Mouse (Mus musculus): Measurements from ENCODE around the gene Coq10a. TPM values are rescaled to one million over a fixed set of nuclear protein-coding genes. Genes with fewer than 3 reads are reported as not detected.
A peak's percentile ranks its signal among the peaks of the same experiment; 100 is the strongest.

Coq10a gene
- total RNA-seq, 1 experiment from 2014 or later = 19.4 TPM

- peak; percentile 82 for ATAC-seq (replicated peaks; ENCODE audit: insufficient number of reproducible peaks, low FRiP score, low TSS enrichment, poor library complexity, severe bottlenecking)
These were observed 46.4 kb downstream of the Coq10a start, which contains the start of gene Cnpy2 for GRCm38 (mm10) chr10:128322141-128323108. Cnpy2 (plus strand) TSS chr10:128322459.

DNA sequence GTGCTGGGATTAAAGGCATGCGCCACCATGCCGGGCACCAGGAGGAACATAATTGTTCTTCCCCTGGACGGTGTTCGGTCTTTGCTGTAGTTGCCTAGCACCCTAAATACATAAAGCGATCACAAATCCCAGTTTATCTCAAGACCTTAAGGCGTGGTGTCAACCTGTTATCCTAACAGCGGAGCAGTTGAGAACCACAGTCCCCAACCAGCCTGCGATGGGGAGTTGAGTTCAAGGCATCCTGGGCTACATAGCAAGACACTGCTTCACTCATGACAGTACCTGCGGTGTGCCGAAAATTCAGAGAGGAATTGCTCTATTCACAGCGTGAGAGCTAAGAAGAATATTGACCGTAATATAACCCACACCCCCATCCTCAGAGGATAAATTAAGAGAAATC, 47.2 kb downstream of the Coq10a start:
- no peak for ATAC-seq (replicated peaks; ENCODE audit: insufficient number of reproducible peaks, low FRiP score, low TSS enrichment, poor library complexity, severe bottlenecking)

DNA sequence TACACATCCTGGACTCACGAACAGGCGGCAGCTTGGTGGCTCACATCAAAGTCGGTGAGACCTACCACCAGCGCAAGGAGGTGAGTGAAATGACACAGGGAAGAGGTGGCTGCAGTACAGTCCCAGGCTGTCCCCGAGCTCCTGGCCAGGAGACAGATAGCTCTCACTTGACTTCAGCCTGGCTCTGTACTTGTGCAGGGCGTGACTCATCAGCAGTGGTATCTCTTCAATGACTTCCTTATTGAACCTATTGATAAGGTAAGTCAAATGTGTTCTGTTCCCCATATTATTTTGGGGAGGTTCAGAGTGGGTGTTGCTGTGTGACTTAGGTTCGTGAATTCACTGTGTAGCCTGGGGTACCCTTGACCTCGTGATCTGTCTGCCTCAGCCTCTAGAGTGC, 53.2 kb downstream of the Coq10a start:
- no peak for ATAC-seq (replicated peaks; ENCODE audit: insufficient number of reproducible peaks, low FRiP score, low TSS enrichment, poor library complexity, severe bottlenecking)

Other genes with a start within 250 kb of the Coq10a start
- 2.2 to 23.9 TPM (median 6.5 TPM) in 3 replicates for gene Rbms2, start 188.7 kb downstream of the Coq10a start, total RNA-seq (2017)
- not detected in 3 replicates for gene Gls2, start 174.5 kb downstream of the Coq10a start, total RNA-seq (2017)
- gene Spryd4, start 157.2 kb downstream of the Coq10a start, total RNA-seq (2017) = 5.1 to 9.0 TPM (median 7.3 TPM) in 3 replicates
- not detected in 3 replicates for gene Mip, start 143.2 kb downstream of the Coq10a start, total RNA-seq (2017)
- gene Timeless, start 136.9 kb downstream of the Coq10a start, total RNA-seq (2017) = 6.0 to 13.5 TPM (median 9.7 TPM) in 3 replicates
- gene Apon, start 114.9 kb downstream of the Coq10a start, total RNA-seq (2017) = not detected in 3 replicates
- gene Apof, start 100.3 kb downstream of the Coq10a start, total RNA-seq (2017) = 0.39 TPM in 1 of 3 replicates, not detected in the others
- 17.5 to 30.8 TPM (median 30.3 TPM) in 3 replicates for gene Stat2, start 98.4 kb downstream of the Coq10a start, total RNA-seq (2017)
- not detected in 3 replicates for gene Il23a, start 70.2 kb downstream of the Coq10a start, total RNA-seq (2017)
- 12.1 to 21.8 TPM (median 14.6 TPM) in 3 replicates for gene Pan2, start 65.7 kb downstream of the Coq10a start, total RNA-seq (2017)
- gene Cnpy2, start 46.5 kb downstream of the Coq10a start, total RNA-seq (2017) = 31.0 to 45.3 TPM (median 42.6 TPM) in 3 replicates
- gene Cs, start 31.3 kb downstream of the Coq10a start, total RNA-seq (2017) = 72.5 to 84.0 TPM (median 77.3 TPM) in 3 replicates
- 6.5 to 18.2 TPM (median 8.3 TPM) in 3 replicates for gene Ankrd52, start 8.1 kb upstream of the Coq10a start, total RNA-seq (2017)
- not detected in 3 replicates for gene Slc39a5, start 32.2 kb upstream of the Coq10a start, total RNA-seq (2017)
- 34.6 to 49.4 TPM (median 44.2 TPM) in 3 replicates for gene Nabp2, start 42.5 kb upstream of the Coq10a start, total RNA-seq (2017)
- 16.2 to 36.8 TPM (median 28.3 TPM) in 3 replicates for gene Rnf41, start 42.7 kb upstream of the Coq10a start, total RNA-seq (2017)
- gene Smarcc2, start 90.3 kb upstream of the Coq10a start, total RNA-seq (2017) = 53.3 to 103 TPM (median 61.2 TPM) in 3 replicates
- gene Myl6, start 125.1 kb upstream of the Coq10a start, total RNA-seq (2017) = 2,131 to 2,768 TPM (median 2,315 TPM) in 3 replicates
- not detected in 3 replicates for gene Myl6b, start 129.7 kb upstream of the Coq10a start, total RNA-seq (2017)
- 135 to 345 TPM (median 157 TPM) in 3 replicates for gene Esyt1, start 156.9 kb upstream of the Coq10a start, total RNA-seq (2017)
- gene Zc3h10, start 178.8 kb upstream of the Coq10a start, total RNA-seq (2017) = 16.1 to 26.5 TPM (median 19.1 TPM) in 3 replicates
- 2,103 to 2,260 TPM (median 2,168 TPM) in 3 replicates for gene Rpl41, start 180.3 kb upstream of the Coq10a start, total RNA-seq (2017)
- 37.2 to 74.1 TPM (median 47.8 TPM) in 3 replicates for gene Pa2g4, start 197.0 kb upstream of the Coq10a start, total RNA-seq (2017)
- gene Erbb3, start 220.7 kb upstream of the Coq10a start, total RNA-seq (2017) = 1.4 to 3.3 TPM (median 2.8 TPM) in 3 replicates

Measured in monocyte, adult 5-6 weeks (primary cell).